Mouse (Mus musculus): ENCODE data around the gene Ripor2.

DNA sequence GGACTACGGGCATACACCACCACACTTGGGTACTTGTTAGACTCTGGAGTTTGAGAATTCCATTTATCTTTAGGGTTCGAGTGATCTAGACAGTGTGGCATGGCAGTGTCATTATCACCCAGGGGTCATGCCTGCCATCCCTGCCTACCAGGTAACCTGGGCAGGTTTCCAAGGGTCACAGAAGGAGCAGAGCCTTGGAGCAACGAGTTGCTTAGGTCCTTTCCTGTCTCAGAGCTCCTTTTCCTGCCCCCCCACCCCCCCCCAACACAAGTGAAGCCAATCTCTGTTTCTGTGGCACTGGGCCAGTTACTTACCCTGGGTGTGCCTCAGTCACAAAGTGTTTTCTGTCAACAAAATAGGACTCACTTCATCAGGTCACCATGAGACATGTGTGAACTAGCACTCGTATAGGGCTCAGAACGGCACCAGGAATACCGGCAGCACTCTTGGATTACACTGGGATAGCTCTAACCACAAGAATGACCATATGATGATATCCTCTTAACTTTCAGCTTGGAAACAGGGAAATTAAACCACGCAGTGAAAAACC lies 130.7 kb downstream of the Ripor2 start:
- TF ChIP-seq CTCF (IDR thresholded peaks at IDR 0.05; ENCODE audit: borderline replicate concordance, extremely low read depth, insufficient read depth, insufficient read length) (no peak), POLR2A (IDR thresholded peaks at IDR 0.05; ENCODE audit: borderline replicate concordance, extremely low read depth, insufficient read depth, insufficient read length, poor library complexity, severe bottlenecking) (no peak)
